18 mouse cellular contexts compared by ENCODE assay signal in genomic region chr10:53335266-53335665, GRCm38 (mm10). TPM values are rescaled to one million over a fixed set of nuclear protein-coding genes. Genes with fewer than 3 reads are reported as not detected.
DNase-seq lines count a peak whose midpoint lies in the region; ATAC-seq and TF ChIP-seq lines count a peak whose summit lies in the region.
"Had no signal": no experiment of that assay in that cellular context is flagged by ENCODE, and none has a peak within 500 bp of the region (broad histone marks: within the 10 kb centered on the region; RNA-seq: fewer than 3 reads in every experiment).

No protein-coding gene starts in this region.

- H3K4me2 ChIP-seq in heart, embryonic 12.5 days: peak overlapping the region; percentile 46
- peak overlapping the region; percentile 16; the same call in 1 of the 2 replicates for H3K4me2 ChIP-seq in liver, embryonic 14.5 days (ENCODE audit: low read depth)
- H3K4me2 ChIP-seq: hindbrain, embryonic 14.5 days; lung, embryonic 15.5 days; midbrain, embryonic 12.5 days had no signal

- H3K9ac ChIP-seq in heart, embryonic 12.5 days: no peak overlapping the region
- H3K9ac ChIP-seq in liver, embryonic 14.5 days (replicated peaks): no peak overlapping the region
- H3K9ac ChIP-seq: hindbrain, embryonic 14.5 days; lung, embryonic 15.5 days; midbrain, embryonic 12.5 days had no signal

- H3K27me3 ChIP-seq in testis, adult 2 months (ENCODE audit: control insufficient read depth, insufficient read depth, low read length): no peaks in the 10 kb centered on the region
- no peaks in the 10 kb centered on the region for H3K27me3 ChIP-seq in heart, embryonic 12.5 days (replicated peaks)
- H3K27me3 ChIP-seq in liver, embryonic 14.5 days (ENCODE audit: control insufficient read depth, insufficient read depth, low read length): no peaks in the 10 kb centered on the region
- H3K27me3 ChIP-seq: lung, embryonic 15.5 days; midbrain, embryonic 12.5 days had no signal

- peak; percentile 58; the same call in 1 of the 2 replicates for TF ChIP-seq EP300 in liver, embryonic 14.5 days (IDR thresholded peaks at IDR 0.05; ENCODE audit: low read depth)

- no peaks in the 10 kb centered on the region for H3K36me3 ChIP-seq in testis, adult 2 months (ENCODE audit: control insufficient read depth, insufficient read depth, low read length)
- H3K36me3 ChIP-seq in heart, embryonic 12.5 days: no peaks in the 10 kb centered on the region
- H3K36me3 ChIP-seq in liver, embryonic 14.5 days (replicated peaks; ENCODE audit: control insufficient read depth, insufficient read depth, low read depth): no peaks in the 10 kb centered on the region
- H3K36me3 ChIP-seq: lung, embryonic 15.5 days; midbrain, embryonic 12.5 days had no signal

- no peaks in the 10 kb centered on the region for H3K4me1 ChIP-seq in testis, adult 2 months (ENCODE audit: control insufficient read depth, insufficient read depth, low read length)
- H3K4me1 ChIP-seq in heart, embryonic 12.5 days (replicated peaks): peaks cover 30% of the 10 kb centered on the region
- H3K4me1 ChIP-seq in liver, embryonic 14.5 days (replicated peaks; ENCODE audit: control insufficient read depth in 2 of 2, insufficient read depth in 2 of 2, low read length in 1 of 2): peaks cover 16 to 22% of the 10 kb centered on the region in 2 experiments
- H3K4me1 ChIP-seq: midbrain, embryonic 12.5 days had no signal

- TF ChIP-seq POLR2A in testis, adult 2 months (IDR thresholded peaks at IDR 0.05; ENCODE audit: control insufficient read depth, low read depth, low read length): no peak

- ATAC-seq in heart, embryonic 12.5 days (ENCODE audit: insufficient number of reproducible peaks, low FRiP score): peak; percentile 57; the same call in 1 of the 2 replicates
- peak; percentile 84 for ATAC-seq in liver, embryonic 14.5 days (ENCODE audit: insufficient read depth)
- ATAC-seq: activated CD4-positive, CD25-positive, alpha-beta regulatory T cell, adult 4 months; CD4-positive, CD25-positive, alpha-beta regulatory T cell, adult 4 months; intestine, postnatal 0 days had no signal

- DNase-seq in testis, postnatal 14 days (ENCODE audit: low spot score): no peak
- peak; percentile 37 to 51 (median 44) for DNase-seq in liver, embryonic 14.5 days (ENCODE audit: low read depth in 3 of 3, low spot score in 3 of 3)
- no peak for DNase-seq in layer of hippocampus, adult 9-10 months (ENCODE audit: low spot score)
- DNase-seq in urinary bladder, postnatal 14 days (ENCODE audit: low spot score): no peak
- no peak for DNase-seq in kidney, adult 9 months
- DNase-seq: adrenal gland, postnatal 36 days; cerebellum, adult 18-20 months; embryo, embryonic 11 days; kidney, postnatal 25 days; left cerebral cortex, postnatal 4 days had no signal

- peak overlapping the region; percentile 4; the same call in 1 of the 2 replicates for H3K4me3 ChIP-seq in testis, adult 2 months (ENCODE audit: control insufficient read depth, low read depth, low read length)
- no peak overlapping the region for H3K4me3 ChIP-seq in heart, embryonic 12.5 days
- H3K4me3 ChIP-seq in liver, embryonic 14.5 days (ENCODE audit: insufficient read depth in 1 of 2, low read depth in 2 of 2, low read length in 2 of 2): no peak overlapping the region
- H3K4me3 ChIP-seq: lung, embryonic 15.5 days; midbrain, embryonic 12.5 days had no signal

- no peaks in the 10 kb centered on the region for H3K9me3 ChIP-seq in heart, embryonic 12.5 days (replicated peaks)
- H3K9me3 ChIP-seq in liver, embryonic 14.5 days (ENCODE audit: control insufficient read depth, low read length): no peaks in the 10 kb centered on the region
- H3K9me3 ChIP-seq: lung, embryonic 15.5 days; midbrain, embryonic 12.5 days had no signal

- no peak for TF ChIP-seq CTCF in testis, adult 2 months (IDR thresholded peaks at IDR 0.05; ENCODE audit: control insufficient read depth, insufficient read depth, insufficient replicate concordance, low read depth, low read length)
- TF ChIP-seq CTCF in liver, embryonic 14.5 days (IDR thresholded peaks at IDR 0.05; ENCODE audit: low read depth): no peak

- WGBS in heart, embryonic 12.5 days: 48% methylated on average over 2 of the region's 2 CpGs
- 53% methylated on average over 2 of the region's 2 CpGs for whole genome bisulfite sequencing in liver, embryonic 14.5 days (ENCODE audit: insufficient replicate concordance)

- no peak overlapping the region for H3K27ac ChIP-seq in testis, adult 2 months (ENCODE audit: control insufficient read depth, insufficient read depth, low read depth, low read length)
- peak overlapping the region; percentile 85 for H3K27ac ChIP-seq in heart, embryonic 12.5 days (ENCODE audit: poor library complexity, severe bottlenecking)
- no peak overlapping the region for H3K27ac ChIP-seq in liver, embryonic 14.5 days
- H3K27ac ChIP-seq: hindbrain, embryonic 14.5 days; midbrain, embryonic 12.5 days had no signal

RNA-seq across cellular contexts. Expression of gene Pln, which starts 2.2 kb away (rescaled TPM):
- 87.9 and 109 TPM in 2 replicates for polyA plus RNA-seq in testis, adult 2 months (2012; rRNA removed)
- 666 and 709 TPM in 2 replicates for polyA plus RNA-seq in heart, embryonic 12.5 days (2016; fragmentation: Nextera tagmentation; extraction: Ambion mirVana)
- polyA plus RNA-seq in liver, embryonic 14.5 days (2012; rRNA removed): 0.08 TPM in 1 of 2 replicates, not detected in the other
- 0.14 and 0.25 TPM in 2 replicates for polyA plus RNA-seq in liver, embryonic 14.5 days (2014; fragmentation: Nextera tagmentation; extraction: Ambion mirVana)

RNA-seq across cellular contexts. Expression of gene Cep85l, which starts 44.5 kb away (rescaled TPM):
- polyA plus RNA-seq in testis, adult 2 months (2012; rRNA removed): 147 and 189 TPM in 2 replicates
- 5.5 TPM in 2 replicates for polyA plus RNA-seq in heart, embryonic 12.5 days (2016; fragmentation: Nextera tagmentation; extraction: Ambion mirVana)
- 1.2 TPM in 2 replicates for polyA plus RNA-seq in liver, embryonic 14.5 days (2012; rRNA removed)
- 1.8 and 1.9 TPM in 2 replicates for polyA plus RNA-seq in liver, embryonic 14.5 days (2014; fragmentation: Nextera tagmentation; extraction: Ambion mirVana)

Comparison
In these comparisons a context has a peak if more than half of its experiments do, and no peak if none do; other contexts are left out.
1. DNase-seq: peak in liver, embryonic 14.5 days (3 of 3); none in testis, postnatal 14 days (single experiment), layer of hippocampus, adult 9-10 months (single experiment), urinary bladder, postnatal 14 days (single experiment) and kidney, adult 9 months (single experiment).
2. RNA of gene Pln, which starts 2.2 kb away (polyA plus RNA-seq): 666 to 709 TPM in heart, embryonic 12.5 days and 87.9 to 109 TPM in testis, adult 2 months; 0.08 to 0.25 TPM in liver, embryonic 14.5 days; every median in the first group is over 10 times any median in the second.
3. RNA of gene Cep85l, which starts 44.5 kb away (polyA plus RNA-seq): 147 to 189 TPM in testis, adult 2 months; 5.5 TPM in heart, embryonic 12.5 days and 1.2 to 1.9 TPM in liver, embryonic 14.5 days; every median in the first group is over 10 times any median in the second.